Mouse (Mus musculus): Measurements from ENCODE around the gene Osgep.
A peak's percentile ranks its signal among the peaks of the same experiment; 100 is the strongest.
"Not testable (repeated sequence)": the region's sequence is repeated elsewhere in the genome, so short reads cannot be mapped to it uniquely, and the experiment has no call there.

Gene Osgep

GRCm38 (mm10) chr14:50931493-50932020, 6.9 kb upstream of the Osgep start:
- no peak for DNase-seq (ENCODE audit: low read depth)

DNA sequence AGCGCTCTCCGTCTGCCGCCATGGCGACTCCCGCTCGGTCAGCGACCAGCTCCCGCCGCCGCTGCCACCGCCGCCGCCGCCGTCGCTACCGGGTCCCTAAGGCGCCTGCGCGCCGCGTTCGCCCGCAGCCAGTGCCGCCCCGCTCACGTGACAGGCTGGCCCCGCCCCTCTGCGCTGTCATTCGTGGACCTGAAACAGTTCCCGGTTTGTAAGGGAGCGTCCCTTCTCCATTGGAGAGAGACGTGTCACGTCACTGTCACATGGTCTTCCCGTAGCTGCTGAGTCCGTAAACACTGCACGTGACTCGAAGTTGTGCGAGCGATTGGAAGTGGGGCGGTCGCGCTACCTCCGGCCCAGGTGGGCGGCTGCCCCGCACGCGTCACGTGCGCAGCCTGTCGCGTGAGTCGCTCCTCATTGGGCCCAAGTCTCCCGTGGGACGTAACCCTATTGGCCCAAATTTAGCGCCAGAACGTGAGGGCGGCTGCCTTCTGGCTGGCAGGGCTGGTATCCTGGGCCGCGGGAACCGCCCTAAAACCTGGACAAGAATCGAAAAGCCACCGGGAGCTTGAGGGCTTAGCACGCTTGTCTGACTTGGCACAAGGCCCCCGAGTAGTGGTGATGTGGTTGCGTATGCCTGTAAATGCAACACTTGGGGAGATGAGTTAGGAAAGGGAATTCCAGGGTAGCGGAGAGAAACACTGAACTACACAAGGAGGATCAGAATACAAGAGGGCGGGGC, 6.2 kb upstream of the Osgep start, which contains the start of the genes Pip4p1 and Pnp:
TSS of gene Pip4p1 (minus strand) at position 103 of the 739 bp plus-strand sequence.
TSS of gene Pnp (plus strand) at position 329 of the 739 bp plus-strand sequence.
- DNase-seq (ENCODE audit: low read depth), result peak; percentile 96

GRCm38 (mm10) chr14:50930377-50930753, 5.7 kb upstream of the Osgep start:
- no peak for DNase-seq (ENCODE audit: low read depth)

DNA sequence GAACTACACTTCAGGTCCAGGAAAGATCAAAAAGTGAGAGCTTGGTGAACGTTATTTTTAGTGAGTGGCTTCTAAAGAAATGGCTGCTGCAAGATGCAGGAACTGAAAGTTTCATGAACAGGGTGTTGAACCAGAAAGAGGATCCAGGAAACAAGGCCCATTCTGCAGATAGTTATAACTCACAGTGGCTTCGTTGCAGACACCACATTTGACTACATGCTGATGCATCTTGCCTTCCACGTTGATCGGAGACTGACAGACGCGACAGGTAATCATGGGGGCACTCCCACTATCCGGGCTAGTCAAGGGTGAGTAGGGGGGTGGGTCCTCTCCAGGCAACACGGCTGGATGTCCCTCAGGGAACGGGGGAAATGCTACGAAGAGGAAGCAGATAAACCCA, 5.3 kb upstream of the Osgep start:
- DNase-seq (ENCODE audit: low read depth), result no peak

GRCm38 (mm10) chr14:50927366-50927765, 2.7 kb upstream of the Osgep start:
- no peak for DNase-seq (ENCODE audit: low read depth)

DNA sequence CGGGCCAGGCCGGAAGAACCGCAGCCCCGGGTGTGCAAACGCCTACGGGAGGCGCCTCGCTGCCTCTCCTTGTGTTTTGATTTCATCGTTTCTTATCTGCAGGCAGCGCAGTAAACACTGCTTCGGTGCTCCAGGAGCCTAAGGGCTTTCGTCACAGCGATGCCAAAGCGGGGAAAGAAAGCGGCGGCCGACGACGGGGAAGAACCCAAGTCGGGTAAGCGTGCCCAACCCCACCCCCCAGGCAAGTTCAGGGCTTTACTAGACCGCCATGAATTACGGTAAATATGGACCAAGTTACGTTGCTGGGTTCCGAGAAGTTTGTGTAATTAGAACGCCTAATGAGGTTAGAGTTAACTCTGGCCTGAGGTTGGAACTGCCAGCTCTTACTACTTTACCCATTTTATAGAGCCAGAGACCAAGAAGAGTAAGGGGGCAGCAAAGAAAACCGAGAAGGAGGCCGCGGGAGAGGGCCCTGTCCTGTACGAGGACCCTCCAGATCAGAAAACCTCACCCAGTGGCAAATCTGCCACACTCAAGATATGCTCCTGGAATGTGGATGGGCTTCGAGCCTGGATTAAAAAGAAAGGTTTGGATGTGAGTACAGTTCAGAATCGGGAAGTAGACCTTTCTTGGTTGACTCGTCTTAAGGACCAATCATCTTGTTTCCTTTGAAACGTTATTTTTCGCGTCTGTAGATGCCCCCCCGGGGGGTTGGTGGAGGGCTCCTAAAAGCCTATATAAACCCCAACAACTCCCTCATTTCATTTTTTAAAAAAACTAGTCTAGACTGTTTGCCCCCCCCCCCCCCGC, 623 bp upstream of the Osgep start:
- DNase-seq (ENCODE audit: low read depth), result no peak

DNA sequence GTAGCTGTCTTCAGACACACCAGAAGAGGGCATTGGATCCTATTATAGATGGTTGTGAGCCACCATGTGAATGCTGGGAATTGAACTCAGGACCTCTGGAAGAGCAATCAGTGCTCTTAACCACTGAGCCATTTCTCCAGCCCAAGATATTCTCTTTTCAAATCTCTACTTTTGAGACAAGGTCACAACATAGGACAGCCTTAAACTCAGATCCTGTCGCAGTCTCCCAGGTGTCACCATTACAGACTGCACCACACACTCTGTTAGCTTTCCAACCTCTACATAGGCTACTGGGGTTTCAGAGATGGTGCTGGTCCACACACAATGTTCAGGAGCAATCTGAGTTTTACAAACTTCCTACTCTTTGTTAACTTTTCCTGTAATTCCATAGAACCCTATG, 1.3 kb downstream of the Osgep start:
- DNase-seq (ENCODE audit: low read depth), result not testable (repeated sequence)

- DNase-seq (ENCODE audit: low read depth), result no peak
Observed at GRCm38 (mm10) chr14:50911356-50911755, 13.3 kb downstream of the Osgep start.

DNA sequence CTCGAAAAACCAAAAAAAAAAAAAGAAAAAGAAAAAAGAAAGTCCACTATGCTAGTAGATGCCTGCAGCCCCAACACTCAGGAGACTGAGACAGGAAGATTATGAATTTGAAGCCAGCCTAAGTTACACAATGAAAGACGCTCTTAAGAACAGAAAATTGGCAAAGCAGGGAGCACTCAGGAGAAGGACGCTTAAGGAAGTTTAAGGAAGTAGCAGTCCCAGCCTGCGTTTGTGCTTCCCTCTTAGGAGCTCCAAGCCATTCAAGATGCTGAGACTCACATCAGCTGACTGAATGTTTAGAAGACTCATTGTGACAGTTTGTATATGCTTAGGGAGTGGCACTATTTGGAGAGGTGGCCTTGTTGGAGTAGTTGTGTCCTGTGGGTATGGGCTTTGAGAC, 16.6 kb downstream of the Osgep start:
- DNase-seq (ENCODE audit: low read depth), result no peak

DNA sequence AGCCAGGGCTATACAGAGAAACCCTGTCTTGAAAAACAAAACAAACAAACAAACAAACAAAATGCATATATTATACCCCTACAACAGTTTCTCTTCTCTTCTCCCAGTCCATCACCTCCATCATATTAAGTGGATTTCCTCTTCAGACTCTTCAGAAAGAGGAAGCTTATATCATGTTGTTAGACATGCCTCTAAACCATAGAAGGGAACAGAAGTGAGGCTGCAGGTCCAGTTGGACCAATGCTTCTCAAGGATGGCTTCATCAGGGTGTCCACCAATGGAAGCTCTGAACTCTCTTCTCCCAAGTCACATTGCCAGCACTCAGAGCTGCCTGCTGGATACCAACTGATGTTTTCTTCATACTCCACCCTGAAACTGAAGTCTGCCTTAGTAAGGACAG, 19.4 kb downstream of the Osgep start:
- DNase-seq (ENCODE audit: low read depth), result not testable (repeated sequence)

- DNase-seq (ENCODE audit: low read depth), result no peak
Observed at GRCm38 (mm10) chr14:50904828-50905129, 19.9 kb downstream of the Osgep start.

GRCm38 (mm10) chr14:50903973-50904827, 20.5 kb downstream of the Osgep start:
- no peak for DNase-seq (ENCODE audit: low read depth)

DNA sequence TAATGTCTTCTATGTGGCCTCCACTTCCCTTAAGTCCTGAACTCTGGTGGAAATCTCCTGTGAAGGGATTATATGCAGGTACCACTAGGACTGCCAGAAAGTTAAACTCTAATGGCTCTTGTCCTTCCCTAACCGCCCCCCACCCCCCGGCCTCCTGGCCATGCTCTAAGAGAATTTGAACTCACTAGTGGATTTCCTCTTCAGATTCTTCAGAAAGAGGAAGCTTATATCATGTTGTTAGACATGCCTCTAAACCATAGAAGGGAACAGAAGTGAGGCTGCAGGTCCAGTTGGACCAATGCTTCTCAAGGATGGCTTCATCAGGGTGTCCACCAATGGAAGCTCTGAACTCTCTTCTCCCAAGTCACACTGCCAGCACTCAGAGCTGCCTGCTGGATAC, 26.7 kb downstream of the Osgep start:
- not testable (repeated sequence) for DNase-seq (ENCODE audit: low read depth)

GRCm38 (mm10) chr14:50897374-50897765, 27.3 kb downstream of the Osgep start, which contains the start of gene Klhl33:
Gene Klhl33 (minus strand): TSS chr14:50897507.
- DNase-seq (ENCODE audit: low read depth), result no peak

- no peak for DNase-seq (ENCODE audit: low read depth)
Observed at GRCm38 (mm10) chr14:50896747-50897373, 27.8 kb downstream of the Osgep start.

GRCm38 (mm10) chr14:50895985-50896746, 28.5 kb downstream of the Osgep start:
- no peak for DNase-seq (ENCODE audit: low read depth)

DNA sequence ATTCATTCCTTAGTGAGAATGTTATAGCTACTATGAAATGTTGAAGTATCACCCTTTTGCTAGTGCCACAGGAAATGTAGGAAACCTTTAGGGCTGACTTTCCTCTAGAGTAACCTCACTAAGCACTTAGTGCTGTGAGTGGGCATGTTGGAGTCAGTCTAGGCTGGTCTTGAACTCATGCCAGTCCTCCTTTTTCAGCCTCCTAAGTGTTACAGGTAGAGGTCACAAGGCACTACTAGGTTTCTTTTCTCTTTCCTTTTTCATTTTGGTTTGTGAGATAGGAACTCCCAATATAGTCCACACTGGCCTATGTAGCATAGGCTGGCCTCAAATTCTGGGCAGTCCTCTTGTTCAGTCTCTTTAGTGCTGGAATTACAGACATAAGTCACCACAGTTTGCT, 29.3 kb downstream of the Osgep start:
- DNase-seq (ENCODE audit: low read depth), result no peak

DNA sequence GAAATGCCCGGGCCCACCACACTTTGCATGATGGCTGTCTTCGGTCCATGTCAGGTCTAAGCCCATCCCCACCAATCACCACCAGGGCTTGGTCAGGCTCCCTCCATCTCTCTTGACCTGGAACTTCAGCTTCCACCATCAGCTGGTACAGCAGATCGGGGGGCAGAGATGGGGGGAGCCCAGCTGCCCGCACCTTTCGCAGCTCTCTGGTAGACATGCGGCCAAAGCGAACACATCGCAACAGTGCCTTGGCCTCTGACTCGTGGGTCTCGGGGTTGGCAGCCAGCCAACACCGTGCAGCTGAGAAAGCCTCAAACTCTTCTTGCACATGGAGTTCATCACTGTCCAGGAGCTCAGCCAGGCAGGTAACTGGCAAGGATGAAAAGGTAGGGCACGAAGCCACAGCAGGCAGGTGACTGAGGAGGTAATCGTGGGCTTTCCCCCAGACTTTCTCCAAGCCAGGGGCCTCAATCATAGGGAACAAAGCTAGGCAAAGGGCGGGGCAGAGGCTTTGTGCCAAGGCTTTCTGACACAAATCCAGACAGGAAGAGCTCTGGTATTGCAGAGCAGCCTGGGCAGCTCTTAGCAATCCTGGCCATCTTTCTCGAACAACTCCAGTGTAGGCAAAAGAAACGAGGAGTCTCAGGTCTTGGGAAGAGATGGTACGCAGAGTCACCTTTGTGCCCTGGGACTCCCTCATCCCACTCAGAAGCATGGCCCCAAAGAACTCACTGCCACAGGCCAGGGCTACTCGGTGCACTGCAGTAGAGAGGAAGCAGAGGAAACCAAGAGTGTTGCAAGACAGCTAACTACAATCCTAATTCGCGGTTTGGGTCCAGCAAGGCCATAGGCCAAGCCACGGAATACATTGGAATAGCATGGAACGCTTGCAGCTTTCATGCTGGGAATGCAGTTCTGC, 31.9 kb downstream of the Osgep start:
- no peak for DNase-seq (ENCODE audit: low read depth)

- DNase-seq (ENCODE audit: low read depth), result no peak
Observed at GRCm38 (mm10) chr14:50892091-50892490, 32.6 kb downstream of the Osgep start.

DNA sequence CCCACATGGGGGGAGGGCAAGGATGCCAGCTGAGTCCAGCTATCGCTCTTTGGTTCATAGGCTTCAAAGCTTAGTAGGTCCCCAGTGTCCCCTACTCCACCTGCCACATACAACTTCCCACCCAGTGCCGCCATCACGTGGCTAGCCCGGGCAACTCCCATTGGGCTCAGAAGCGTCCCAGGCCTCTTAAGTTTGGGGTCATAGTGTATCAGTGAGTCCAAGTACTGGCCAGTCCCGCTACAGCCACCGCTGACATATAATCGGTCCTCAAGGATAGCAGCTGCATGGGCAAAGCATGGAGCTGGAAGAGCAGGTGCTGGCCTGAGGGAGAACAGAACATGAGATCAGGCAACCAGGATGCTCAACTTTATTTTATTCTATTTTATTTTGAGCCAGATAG, 33.1 kb downstream of the Osgep start:
- no peak for DNase-seq (ENCODE audit: low read depth)

Measured in c-Kit-positive CD71-negative TER-119-negative erythroid progenitor cells, embryonic 14.5 days (primary cell).